Mouse (Mus musculus): Measurements from ENCODE around the gene Olfr1358. TPM values are rescaled to one million over a fixed set of nuclear protein-coding genes. Genes with fewer than 3 reads are reported as not detected.

The Olfr1358 gene
- polyA plus RNA-seq, 2 experiments = not detected

DNA sequence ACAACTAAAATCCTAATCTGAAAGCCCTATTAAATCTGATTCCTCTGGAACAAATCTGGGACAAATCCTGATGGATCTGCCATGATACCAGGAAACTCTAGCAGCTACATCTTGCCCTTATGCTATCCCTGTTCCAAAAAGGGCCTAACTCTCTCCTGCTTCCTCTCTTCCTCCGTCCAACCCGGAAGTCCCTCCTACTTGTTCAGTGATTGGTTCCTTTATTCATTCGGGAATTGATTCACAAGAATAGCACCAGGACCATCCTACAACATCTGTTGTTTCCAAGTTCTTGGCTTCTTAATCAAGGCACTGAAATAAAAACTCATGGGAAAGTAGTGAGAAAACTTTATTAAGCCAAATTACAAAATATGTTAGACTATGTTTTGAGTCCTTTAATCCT, 52.0 kb downstream of the Olfr1358 start:
- no peak for ATAC-seq (ENCODE audit: insufficient read depth)
- 68% methylated on average over 3 of the region's 3 CpGs for WGBS (ENCODE audit: insufficient replicate concordance)
- Histone ChIP-seq H3K9me3 (ENCODE audit: control insufficient read depth, low read length) (no peaks in the 10 kb centered on the region), H3K4me2 (ENCODE audit: low read depth) (no peak overlapping the region), H3K4me1 (replicated peaks; ENCODE audit: control insufficient read depth in 2 of 2, insufficient read depth in 2 of 2, low read length in 1 of 2) (no peaks in the 10 kb centered on the region), H3K27me3 (ENCODE audit: control insufficient read depth, insufficient read depth, low read length) (no peaks in the 10 kb centered on the region), H3K4me3 (ENCODE audit: insufficient read depth in 1 of 2, low read depth in 2 of 2, low read length in 2 of 2) (no peak overlapping the region), H3K36me3 (replicated peaks; ENCODE audit: control insufficient read depth, insufficient read depth, low read depth) (no peaks in the 10 kb centered on the region), H3K27ac (no peak overlapping the region), H3K9ac (replicated peaks) (no peak overlapping the region)
- DNase-seq (ENCODE audit: low read depth in 3 of 3, low spot score in 3 of 3) = no peak
- TF ChIP-seq CTCF (IDR thresholded peaks at IDR 0.05; ENCODE audit: low read depth) (no peak), EP300 (IDR thresholded peaks at IDR 0.05; ENCODE audit: low read depth) (no peak)

DNA sequence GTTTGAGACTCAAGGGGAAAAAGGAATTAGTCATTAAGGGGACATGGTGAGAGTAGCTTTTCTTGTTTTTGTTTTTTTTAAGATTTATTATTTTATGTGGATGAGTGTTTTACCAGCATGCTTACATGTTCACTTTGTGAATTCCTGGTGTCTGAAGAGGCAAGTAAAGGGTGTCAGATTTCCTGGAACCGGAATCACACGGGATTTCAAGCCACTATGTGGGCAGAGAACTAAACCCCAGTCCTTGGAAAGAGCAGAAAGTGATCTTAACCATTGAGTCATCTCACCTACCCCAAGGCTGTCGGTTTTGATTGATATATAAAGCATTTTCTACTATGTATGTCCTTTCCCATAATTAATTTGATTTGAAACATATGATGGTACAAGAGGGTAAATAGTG, 52.5 kb downstream of the Olfr1358 start:
- H3K4me1 ChIP-seq (replicated peaks; ENCODE audit: control insufficient read depth in 2 of 2, insufficient read depth in 2 of 2, low read length in 1 of 2) = no peaks in the 10 kb centered on the region
- H3K4me3 ChIP-seq (ENCODE audit: insufficient read depth in 1 of 2, low read depth in 2 of 2, low read length in 2 of 2) = no peak overlapping the region
- H3K27me3 ChIP-seq (ENCODE audit: control insufficient read depth, insufficient read depth, low read length) = no peaks in the 10 kb centered on the region
- H3K36me3 ChIP-seq (replicated peaks; ENCODE audit: control insufficient read depth, insufficient read depth, low read depth) = no peaks in the 10 kb centered on the region
- H3K9me3 ChIP-seq (ENCODE audit: control insufficient read depth, low read length) = no peaks in the 10 kb centered on the region
- WGBS (ENCODE audit: insufficient replicate concordance) = 45% methylated on average over 3 of the region's 3 CpGs
- ATAC-seq (ENCODE audit: insufficient read depth) (no peak), DNase-seq (ENCODE audit: low read depth in 3 of 3, low spot score in 3 of 3) (no peak)
- no peak overlapping the region for H3K9ac ChIP-seq (replicated peaks)
- H3K27ac ChIP-seq = no peak overlapping the region
- no peak overlapping the region for H3K4me2 ChIP-seq (ENCODE audit: low read depth)
- TF ChIP-seq EP300 (IDR thresholded peaks at IDR 0.05; ENCODE audit: low read depth) (no peak), CTCF (IDR thresholded peaks at IDR 0.05; ENCODE audit: low read depth) (no peak)

Small RNA genes lying within 50 kb of the gene (microRNA-seq; reads per million reads assigned to microRNA genes)
- gene Gm27541 = not detected

Other genes with a start within 250 kb of the Olfr1358 start
- 11.0 and 14.5 TPM in 2 replicates for gene Agpat3, start 164.9 kb upstream of the Olfr1358 start, polyA plus RNA-seq (2012; rRNA removed)
- gene Agpat3, start 164.9 kb upstream of the Olfr1358 start, polyA plus RNA-seq (2014; fragmentation: Nextera tagmentation; extraction: Ambion mirVana) = 21.0 and 21.3 TPM in 2 replicates
- gene Rrp1, start 104.4 kb upstream of the Olfr1358 start, polyA plus RNA-seq (2012; rRNA removed) = 43.0 and 69.7 TPM in 2 replicates
- gene Rrp1, start 104.4 kb upstream of the Olfr1358 start, polyA plus RNA-seq (2014; fragmentation: Nextera tagmentation; extraction: Ambion mirVana) = 79.8 and 89.7 TPM in 2 replicates
- gene Cstb, start 91.8 kb upstream of the Olfr1358 start, polyA plus RNA-seq (2012; rRNA removed) = 58.1 and 74.9 TPM in 2 replicates
- gene Cstb, start 91.8 kb upstream of the Olfr1358 start, polyA plus RNA-seq (2014; fragmentation: Nextera tagmentation; extraction: Ambion mirVana) = 111 and 122 TPM in 2 replicates
- gene Pdxk, start 52.5 kb upstream of the Olfr1358 start, polyA plus RNA-seq (2012; rRNA removed) = 2.9 TPM in 2 replicates
- gene Pdxk, start 52.5 kb upstream of the Olfr1358 start, polyA plus RNA-seq (2014; fragmentation: Nextera tagmentation; extraction: Ambion mirVana) = 3.2 and 3.3 TPM in 2 replicates
- gene Ilvbl, start 56.9 kb downstream of the Olfr1358 start, polyA plus RNA-seq (2012; rRNA removed) = 7.3 and 10.0 TPM in 2 replicates
- gene Ilvbl, start 56.9 kb downstream of the Olfr1358 start, polyA plus RNA-seq (2014; fragmentation: Nextera tagmentation; extraction: Ambion mirVana) = 10.9 and 11.5 TPM in 2 replicates
- 1.7 and 1.9 TPM in 2 replicates for gene Syde1, start 74.5 kb downstream of the Olfr1358 start, polyA plus RNA-seq (2012; rRNA removed)
- 1.5 and 1.6 TPM in 2 replicates for gene Syde1, start 74.5 kb downstream of the Olfr1358 start, polyA plus RNA-seq (2014; fragmentation: Nextera tagmentation; extraction: Ambion mirVana)
- not detected in 2 replicates for gene Olfr1357, start 100.6 kb downstream of the Olfr1358 start, polyA plus RNA-seq (2012; rRNA removed)
- not detected in 2 replicates for gene Olfr1357, start 100.6 kb downstream of the Olfr1358 start, polyA plus RNA-seq (2014; fragmentation: Nextera tagmentation; extraction: Ambion mirVana)
- gene Casp14, start 200.9 kb downstream of the Olfr1358 start, polyA plus RNA-seq (2012; rRNA removed) = not detected in 2 replicates
- gene Casp14, start 200.9 kb downstream of the Olfr1358 start, polyA plus RNA-seq (2014; fragmentation: Nextera tagmentation; extraction: Ambion mirVana) = not detected in 2 replicates
- not detected in 2 replicates for gene Ccdc105, start 235.6 kb downstream of the Olfr1358 start, polyA plus RNA-seq (2012; rRNA removed)
- not detected in 2 replicates for gene Ccdc105, start 235.6 kb downstream of the Olfr1358 start, polyA plus RNA-seq (2014; fragmentation: Nextera tagmentation; extraction: Ambion mirVana)